Mouse (Mus musculus) CH12.LX (cell line): Measurements from ENCODE around the gene Nod2. TPM values are rescaled to one million over a fixed set of nuclear protein-coding genes. Genes with fewer than 3 reads are reported as not detected.

ENCODE experiments used
- DNase-seq: peaks from one replicate; pipeline ENCODE4 v3.0.0-alpha.2; 2013; ENCODE audit errors: extremely low read depth
- H3K27ac ChIP-seq: 2 replicates; pipeline ENCODE4 v1.5.1; 2012; ENCODE audit warnings: low read depth, mild to moderate bottlenecking, control low read depth, moderate library complexity; ENCODE audit not compliant: insufficient read depth
- H3K27me3 ChIP-seq: replicated peaks from 2 replicates; pipeline ENCODE3; 2012; ENCODE audit warnings: inconsistent platforms
- H3K36me3 ChIP-seq, 2 experiments: replicated peaks in 1 of 2; 2 replicates each; pipeline versions ENCODE3 to v1.6.1; 2012; ENCODE audit warnings: inconsistent platforms in 1 of 2, low read length in 1 of 2, mild to moderate bottlenecking in 1 of 2, mixed read lengths in 1 of 2, moderate library complexity in 1 of 2; ENCODE audit not compliant: control insufficient read depth in 1 of 2, insufficient read depth in 1 of 2
- H3K4me1 ChIP-seq, 2 experiments: 2 replicates each; pipeline ENCODE4 v1.6.1; 2012; ENCODE audit warnings: inconsistent platforms in 1 of 2, moderate library complexity in 1 of 2; ENCODE audit not compliant: insufficient read depth in 2 of 2, control insufficient read depth in 1 of 2
- H3K4me2 ChIP-seq: 2 replicates; pipeline ENCODE4 v1.6.1; 2012; ENCODE audit warnings: low read depth, mild to moderate bottlenecking, control low read depth; ENCODE audit not compliant: poor library complexity, insufficient read depth, severe bottlenecking
- H3K4me3 ChIP-seq, 3 experiments: fragments of 150-350 bp in 1 of 3; sonication (generic) in 1 of 3; replicated peaks in 1 of 3; 2 replicates each; pipeline versions ENCODE3 to v1.5.1; 2011 to 2012; ENCODE audit warnings: low read depth in 2 of 3, low read length in 2 of 3, mild to moderate bottlenecking in 2 of 3, moderate library complexity in 2 of 3, control low read depth in 1 of 3, improper control_type of control experiment in 1 of 3, inconsistent platforms in 1 of 3, mixed read lengths in 1 of 3; ENCODE audit not compliant: poor library complexity in 1 of 3
- H3K79me2 ChIP-seq: replicated peaks from 2 replicates; pipeline ENCODE4 v1.6.1; 2012; ENCODE audit warnings: mild to moderate bottlenecking, moderate library complexity; ENCODE audit not compliant: control insufficient read depth, poor library complexity, insufficient read depth, severe bottlenecking; ENCODE audit errors: extremely low read depth
- H3K9ac ChIP-seq: 2 replicates; pipeline ENCODE4 v1.6.1; 2012; ENCODE audit warnings: low read depth, mild to moderate bottlenecking, control low read depth, moderate library complexity; ENCODE audit not compliant: insufficient read depth
- H3K9me3 ChIP-seq: replicated peaks from 2 replicates; pipeline ENCODE3; 2012; ENCODE audit warnings: low read length, inconsistent platforms, mixed read lengths
- BHLHE40 ChIP-seq: IDR thresholded peaks from 2 replicates; pipeline ENCODE4 v1.6.1; 2011; ENCODE audit warnings: mild to moderate bottlenecking, low read depth, low read length, improper control_type of control experiment
- CHD1 ChIP-seq: IDR thresholded peaks from 2 replicates; pipeline ENCODE4 v1.6.1; 2012; ENCODE audit warnings: low read depth, low read length, improper control_type of control experiment, inconsistent platforms
- CHD2 ChIP-seq: IDR thresholded peaks from 2 replicates; pipeline ENCODE4 v1.6.1; 2011; ENCODE audit warnings: low read length, improper control_type of control experiment
- E2F4 ChIP-seq: IDR thresholded peaks from 2 replicates; pipeline ENCODE4 v1.6.1; 2011; ENCODE audit warnings: low read depth, low read length, improper control_type of control experiment; ENCODE audit not compliant: insufficient replicate concordance
- EP300 ChIP-seq: IDR thresholded peaks from 2 replicates; pipeline ENCODE4 v1.6.1; 2011; ENCODE audit warnings: low read length, improper control_type of control experiment
- HCFC1 ChIP-seq: IDR thresholded peaks from 2 replicates; pipeline ENCODE4 v1.6.1; 2012; ENCODE audit warnings: low read depth, mild to moderate bottlenecking, inconsistent platforms, low read length, improper control_type of control experiment
- IRF4 ChIP-seq: IDR thresholded peaks from 2 replicates; pipeline ENCODE4 v1.6.1; 2014; ENCODE audit warnings: low read depth, mild to moderate bottlenecking, inconsistent platforms, low read length, improper control_type of control experiment
- JUN ChIP-seq: IDR thresholded peaks from 2 replicates; pipeline ENCODE4 v1.6.1; 2011; ENCODE audit warnings: low read depth, mild to moderate bottlenecking, low read length, improper control_type of control experiment, moderate library complexity; ENCODE audit not compliant: insufficient read depth
- JUND ChIP-seq: conservative IDR thresholded peaks from 2 replicates; pipeline ENCODE4 v1.6.1; 2011; ENCODE audit warnings: low read depth, low read length, improper control_type of control experiment
- KAT2A ChIP-seq: IDR thresholded peaks from 2 replicates; pipeline ENCODE4 v1.6.1; 2012; ENCODE audit warnings: low read length, improper control_type of control experiment, inconsistent platforms; ENCODE audit not compliant: insufficient replicate concordance
- MAFK ChIP-seq: IDR thresholded peaks from 2 replicates; pipeline ENCODE4 v1.6.1; 2011; ENCODE audit warnings: low read length, improper control_type of control experiment; ENCODE audit not compliant: insufficient replicate concordance
- MAX ChIP-seq: IDR thresholded peaks from 2 replicates; pipeline ENCODE4 v1.6.1; 2011; ENCODE audit warnings: low read length, improper control_type of control experiment
- MAZ ChIP-seq: IDR thresholded peaks from 2 replicates; pipeline ENCODE4 v1.6.1; 2012; ENCODE audit warnings: low read depth, mild to moderate bottlenecking, inconsistent platforms, low read length, improper control_type of control experiment, moderate library complexity
- MEF2A ChIP-seq: IDR thresholded peaks from 2 replicates; pipeline ENCODE4 v1.6.1; 2014; ENCODE audit warnings: low read depth, mild to moderate bottlenecking, inconsistent platforms, low read length, improper control_type of control experiment, borderline replicate concordance
- MYC ChIP-seq: IDR thresholded peaks from 2 replicates; pipeline ENCODE4 v1.6.1; 2011; ENCODE audit warnings: low read depth, mild to moderate bottlenecking, improper control_type of control experiment, low read length
- PAX5 ChIP-seq: IDR thresholded peaks from 2 replicates; pipeline ENCODE4 v1.6.1; 2012; ENCODE audit warnings: low read length, inconsistent platforms, mixed read lengths
- POLR2A ChIP-seq: IDR thresholded peaks from 2 replicates; pipeline ENCODE4 v1.6.1; 2011; ENCODE audit warnings: low read depth, mild to moderate bottlenecking, improper control_type of control experiment, low read length
- POLR2AphosphoS2 ChIP-seq: IDR thresholded peaks from 2 replicates; pipeline ENCODE4 v1.6.1; 2011; ENCODE audit warnings: low read depth, low read length, improper control_type of control experiment
- RAD21 ChIP-seq: IDR thresholded peaks from 2 replicates; pipeline ENCODE4 v1.6.1; 2011; ENCODE audit warnings: low read depth, mild to moderate bottlenecking, low read length, improper control_type of control experiment, moderate library complexity
- SIN3A ChIP-seq: IDR thresholded peaks from 2 replicates; pipeline ENCODE4 v1.6.1; 2012; ENCODE audit warnings: low read length, improper control_type of control experiment, inconsistent platforms
- SMC3 ChIP-seq: IDR thresholded peaks from 2 replicates; pipeline ENCODE4 v1.6.1; 2011; ENCODE audit warnings: low read depth, low read length, improper control_type of control experiment
- TBP ChIP-seq: conservative IDR thresholded peaks from 2 replicates; pipeline ENCODE4 v1.6.1; 2011; ENCODE audit warnings: low read depth, low read length, improper control_type of control experiment
- TCF12 ChIP-seq: IDR thresholded peaks from 2 replicates; pipeline ENCODE4 v1.6.1; 2014; ENCODE audit warnings: low read depth, mild to moderate bottlenecking, inconsistent platforms, low read length, improper control_type of control experiment
- USF1 ChIP-seq: IDR thresholded peaks from 2 replicates; pipeline ENCODE4 v1.6.1; 2014; ENCODE audit warnings: low read depth, mild to moderate bottlenecking, inconsistent platforms, low read length, improper control_type of control experiment
- USF2 ChIP-seq: conservative IDR thresholded peaks from 2 replicates; pipeline ENCODE4 v1.6.1; 2011; ENCODE audit warnings: low read depth, low read length, improper control_type of control experiment
- ZC3H11A ChIP-seq: IDR thresholded peaks from 2 replicates; pipeline ENCODE4 v1.6.1; 2012; ENCODE audit warnings: low read depth, mild to moderate bottlenecking, inconsistent platforms, low read length, improper control_type of control experiment
- ZNF384 ChIP-seq: IDR thresholded peaks from 2 replicates; pipeline ENCODE4 v1.6.1; 2012; ENCODE audit warnings: low read depth, low read length, improper control_type of control experiment, inconsistent platforms
- dilution Hi-C: fragments of 300-500 bp; cut with MboI; formaldehyde crosslinking; loops from 2 replicates; pipeline ENCODE4 v1.14.3; 2020; ENCODE audit warnings: low sequenced_read_pairs; ENCODE audit not compliant: extremely low pct_unique_long_range_greater_than_20kb, extremely low pct_ligation_motif_present
- in situ Hi-C: fragments of 300-500 bp; cut with MboI; formaldehyde crosslinking; loops from 3 replicates; pipeline ENCODE4 v1.14.3; 2019; ENCODE audit warnings: low sequenced_read_pairs, low pct_ligation_motif_present, low pct_unique_long_range_greater_than_20kb, mixed read lengths
- polyA plus RNA-seq: library from polyadenylated mRNA; unstranded; fragments of >175 nt; gene quantifications from 2 replicates; pipeline ENCODE4 v1.2.1, GENCODE M21; 2012; ENCODE audit warnings: low read depth; ENCODE audit not compliant: insufficient read length
- total RNA-seq, 2 experiments: library from RNA; depleted of rRNA; stranded (reverse); fragments of 300-350 nt in 1 of 2; fragments of >200 nt in 1 of 2; gene quantifications; 2 replicates each; pipeline ENCODE4 v1.2.3; 2012 to 2014

The Nod2 gene
- total and polyA plus RNA-seq, 3 experiments, result 4.3 to 10.9 (median 7.5) TPM

- TF ChIP-seq ZNF384, result no peak
- no peak for TF ChIP-seq E2F4
- no peak for TF ChIP-seq JUND
- no peak for TF ChIP-seq HCFC1
- TF ChIP-seq PAX5, result no peak
- TF ChIP-seq MYC, result no peak
- no peak for TF ChIP-seq MAX
- no peak for TF ChIP-seq TBP
- no peak for TF ChIP-seq SIN3A
- TF ChIP-seq CHD1, result no peak
- no peak for TF ChIP-seq ZC3H11A
- Histone ChIP-seq H3K27ac (peak overlapping the region; percentile 16; the same call in 1 of the 2 replicates), H3K4me1 (peaks cover 53 to 95% of the 10 kb centered on the region in 2 experiments), H3K36me3 (peaks cover 41 to 63% of the 10 kb centered on the region in 2 experiments), H3K4me3 (no peak overlapping the region), H3K4me2 (no peak overlapping the region), H3K79me2 (peaks cover 24% of the 10 kb centered on the region), H3K27me3 (no peaks in the 10 kb centered on the region), H3K9me3 (no peaks in the 10 kb centered on the region), H3K9ac (no peak overlapping the region)
- no peak for DNase-seq
- in situ Hi-C loops (no loop called here), dilution Hi-C loops (no loop called here)
Observed at GRCm38 (mm10) chr8:88664947-88665346, 17.8 kb downstream of the Nod2 start.

DNA sequence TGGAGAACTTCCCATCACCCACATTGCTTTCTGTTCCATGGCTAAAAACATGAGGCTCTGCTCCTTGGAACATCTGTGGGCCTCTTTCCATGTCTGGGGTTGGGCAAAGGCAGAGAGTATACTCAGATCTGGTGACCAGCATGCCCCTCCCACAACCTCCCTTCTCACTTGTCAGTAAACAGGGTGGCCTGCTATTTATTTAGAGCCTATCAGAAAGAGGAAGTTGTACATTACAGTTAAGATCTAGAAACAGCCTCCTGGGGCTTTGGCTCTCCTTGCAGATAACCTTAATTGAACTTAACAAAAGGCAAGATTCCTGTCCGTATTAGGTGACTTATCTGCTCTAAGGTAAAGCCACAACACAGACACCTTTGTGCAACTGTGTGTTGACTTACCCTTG is 19.3 kb downstream of the Nod2 start:
- H3K9ac ChIP-seq, result 0 out of 2 replicates have a peak overlapping the region, but pooled peaks have one; percentile 30
- peak; percentile 79 for DNase-seq
- no peak overlapping the region for H3K4me2 ChIP-seq
- in situ Hi-C loops, result no loop called here
- peaks cover 40 to 64% of the 10 kb centered on the region in 2 experiments for H3K36me3 ChIP-seq
- no peaks in the 10 kb centered on the region for H3K9me3 ChIP-seq
- no peaks in the 10 kb centered on the region for H3K27me3 ChIP-seq
- TF ChIP-seq IRF4 (peak; percentile 52), MEF2A (peak; percentile 55; the same call in 1 of the 2 replicates), MAFK (no peak), CHD2 (no peak), BHLHE40 (peak; percentile 61), KAT2A (no peak), POLR2AphosphoS2 (no peak), SMC3 (0 out of 2 replicates have a peak, but pooled peaks have one; percentile 4), POLR2A (no peak), TBP (no peak), EP300 (peak; percentile 52; the same call in 1 of the 2 replicates), USF1 (no peak), USF2 (no peak; the same call in 1 of the 2 replicates), MYC (no peak), RAD21 (no peak), ZNF384 (no peak), JUN (no peak), HCFC1 (no peak), TCF12 (0 out of 2 replicates have a peak, but pooled peaks have one; percentile 25), MAZ (0 out of 2 replicates have a peak, but pooled peaks have one; percentile 26), MAX (no peak)
- TF ChIP-seq, all 38 proteins: peak for 7
- Histone ChIP-seq H3K27ac (peak overlapping the region; percentile 56; the same call in 1 of the 2 replicates), H3K79me2 (peaks cover 24% of the 10 kb centered on the region), H3K4me1 (peaks cover 54 to 95% of the 10 kb centered on the region in 2 experiments), H3K4me3 (no peak overlapping the region)
- dilution Hi-C loops, result no loop called here
